Mouse (Mus musculus) MEL (cell line): ENCODE measurements around the gene Krtap2-4. TPM values are rescaled to one million over a fixed set of nuclear protein-coding genes. Genes with fewer than 3 reads are reported as not detected.

ENCODE experiments used
- DNase-seq: peaks from one replicate; pipeline ENCODE4 v3.0.0; 2011; ENCODE audit warnings: low read depth, low spot score
- H3K27ac ChIP-seq: 2 replicates; pipeline ENCODE4 v1.5.1; 2012; ENCODE audit warnings: low read depth, mild to moderate bottlenecking, control low read depth, low read length, moderate library complexity; ENCODE audit not compliant: control insufficient read depth
- H3K27me3 ChIP-seq, 2 experiments: fragments of 150-350 bp in 1 of 2; sonication (generic) in 1 of 2; 2 replicates each; pipeline ENCODE4 v1.6.1; 2012; ENCODE audit warnings: low read length in 2 of 2, mild to moderate bottlenecking in 2 of 2, improper control_type of control experiment in 1 of 2, moderate library complexity in 1 of 2; ENCODE audit not compliant: insufficient read depth in 2 of 2, control insufficient read depth in 1 of 2
- H3K36me3 ChIP-seq, 2 experiments: 2 replicates each; pipeline ENCODE4 v1.6.1; 2012 to 2014; ENCODE audit warnings: low read length in 2 of 2, improper control_type of control experiment in 1 of 2, inconsistent platforms in 1 of 2, mild to moderate bottlenecking in 1 of 2; ENCODE audit not compliant: insufficient read depth in 2 of 2, control insufficient read depth in 1 of 2
- H3K4me1 ChIP-seq, 2 experiments: fragments of 150-350 bp in 1 of 2; sonication (generic) in 1 of 2; 2 replicates each; pipeline ENCODE4 v1.6.1; 2012; ENCODE audit warnings: low read length in 2 of 2, improper control_type of control experiment in 1 of 2, mild to moderate bottlenecking in 1 of 2; ENCODE audit not compliant: insufficient read depth in 2 of 2, control insufficient read depth in 1 of 2
- H3K4me3 ChIP-seq, 2 experiments: fragments of 150-350 bp in 1 of 2; sonication (generic) in 1 of 2; 2 replicates each; pipeline ENCODE4 v1.5.1; 2012; ENCODE audit warnings: low read depth in 2 of 2, low read length in 2 of 2, mild to moderate bottlenecking in 2 of 2, moderate library complexity in 2 of 2, control low read depth in 1 of 2, improper control_type of control experiment in 1 of 2; ENCODE audit not compliant: control insufficient read depth in 1 of 2, insufficient read depth in 1 of 2
- H3K79me2 ChIP-seq: 2 replicates; pipeline ENCODE4 v1.6.1; 2012; ENCODE audit warnings: mild to moderate bottlenecking, low read length, moderate library complexity; ENCODE audit not compliant: control insufficient read depth, poor library complexity, insufficient read depth
- H3K9ac ChIP-seq: 2 replicates; pipeline ENCODE4 v1.6.1; 2012; ENCODE audit warnings: low read depth, mild to moderate bottlenecking, control low read depth, low read length, moderate library complexity; ENCODE audit not compliant: control insufficient read depth, poor library complexity, severe bottlenecking
- H3K9me3 ChIP-seq: fragments of 150-350 bp; sonication (generic); replicated peaks from 2 replicates; pipeline ENCODE4 v1.6.1; 2012; ENCODE audit warnings: mild to moderate bottlenecking, low read length, improper control_type of control experiment, moderate library complexity; ENCODE audit not compliant: insufficient read depth
- BHLHE40 ChIP-seq: IDR thresholded peaks from 2 replicates; pipeline ENCODE4 v1.6.1; 2012; ENCODE audit warnings: low read depth, mild to moderate bottlenecking, inconsistent platforms, low read length, improper control_type of control experiment, borderline replicate concordance
- CHD1 ChIP-seq: IDR thresholded peaks from 2 replicates; pipeline ENCODE4 v1.6.1; 2012; ENCODE audit warnings: low read depth, mild to moderate bottlenecking, inconsistent platforms, low read length, improper control_type of control experiment
- CHD2 ChIP-seq: IDR thresholded peaks from 2 replicates; pipeline ENCODE4 v1.6.1; 2011; ENCODE audit warnings: low read length, improper control_type of control experiment
- CTCF ChIP-seq, 3 experiments: IDR thresholded peaks in 2 of 3; conservative IDR thresholded peaks in 1 of 3; 2 replicates each; pipeline ENCODE4 v1.5.1; 2011 to 2012; ENCODE audit warnings: low read length in 3 of 3, low read depth in 2 of 3, mild to moderate bottlenecking in 2 of 3, improper control_type of control experiment in 1 of 3, inconsistent platforms in 1 of 3, mixed read lengths in 1 of 3, moderate library complexity in 1 of 3; ENCODE audit not compliant: control insufficient read depth in 1 of 3, insufficient read depth in 1 of 3, poor library complexity in 1 of 3, severe bottlenecking in 1 of 3
- EP300 ChIP-seq, 2 experiments: IDR thresholded peaks; 2 replicates each; pipeline ENCODE4 v1.6.1; 2011; ENCODE audit warnings: improper control_type of control experiment in 2 of 2, low read length in 2 of 2, low read depth in 1 of 2, mild to moderate bottlenecking in 1 of 2
- ETS1 ChIP-seq: IDR thresholded peaks from 2 replicates; pipeline ENCODE4 v1.6.1; 2012; ENCODE audit warnings: low read depth, mild to moderate bottlenecking, inconsistent platforms, low read length, improper control_type of control experiment, moderate library complexity
- GABPA ChIP-seq: IDR thresholded peaks from 2 replicates; pipeline ENCODE4 v1.6.1; 2012; ENCODE audit warnings: low read depth, mild to moderate bottlenecking, inconsistent platforms, low read length, improper control_type of control experiment, moderate library complexity
- MAX ChIP-seq: IDR thresholded peaks from 2 replicates; pipeline ENCODE4 v1.6.1; 2011; ENCODE audit warnings: low read length, improper control_type of control experiment
- MYB ChIP-seq: IDR thresholded peaks from 2 replicates; pipeline ENCODE4 v1.6.1; 2011; ENCODE audit warnings: mild to moderate bottlenecking, low read depth, low read length, improper control_type of control experiment
- MYC ChIP-seq: IDR thresholded peaks from 2 replicates; pipeline ENCODE4 v1.6.1; 2011; ENCODE audit warnings: low read depth, mild to moderate bottlenecking, low read length, improper control_type of control experiment, moderate library complexity
- POLR2AphosphoS2 ChIP-seq: IDR thresholded peaks from 2 replicates; pipeline ENCODE4 v1.6.1; 2011; ENCODE audit warnings: low read length, improper control_type of control experiment
- POLR2AphosphoS5 ChIP-seq: IDR thresholded peaks from 2 replicates; pipeline ENCODE4 v1.6.1; 2012; ENCODE audit warnings: low read depth, borderline replicate concordance, mild to moderate bottlenecking, inconsistent platforms, low read length, moderate library complexity, mixed read lengths
- RCOR1 ChIP-seq: IDR thresholded peaks from 2 replicates; pipeline ENCODE4 v1.6.1; 2012; ENCODE audit warnings: low read depth, mild to moderate bottlenecking, inconsistent platforms, low read length, improper control_type of control experiment
- SIN3A ChIP-seq: IDR thresholded peaks from 2 replicates; pipeline ENCODE4 v1.6.1; 2012; ENCODE audit warnings: low read length, improper control_type of control experiment, inconsistent platforms
- SMC3 ChIP-seq: IDR thresholded peaks from 2 replicates; pipeline ENCODE4 v1.6.1; 2011; ENCODE audit warnings: low read depth, low read length, improper control_type of control experiment
- TCF12 ChIP-seq: IDR thresholded peaks from 2 replicates; pipeline ENCODE4 v1.6.1; 2014; ENCODE audit warnings: low read depth, mild to moderate bottlenecking, inconsistent platforms, low read length, improper control_type of control experiment, moderate library complexity
- UBTF ChIP-seq: IDR thresholded peaks from 2 replicates; pipeline ENCODE4 v1.6.1; 2012; ENCODE audit warnings: low read depth, mild to moderate bottlenecking, inconsistent platforms, low read length, improper control_type of control experiment, moderate library complexity, borderline replicate concordance; ENCODE audit not compliant: insufficient read depth
- USF1 ChIP-seq: IDR thresholded peaks from 2 replicates; pipeline ENCODE4 v1.6.1; 2014; ENCODE audit warnings: low read depth, mild to moderate bottlenecking, inconsistent platforms, low read length, improper control_type of control experiment, moderate library complexity
- ZMIZ1 ChIP-seq: IDR thresholded peaks from 2 replicates; pipeline ENCODE4 v1.6.1; 2012; ENCODE audit warnings: low read depth, mild to moderate bottlenecking, inconsistent platforms, low read length, improper control_type of control experiment, moderate library complexity
- ZNF384 ChIP-seq: IDR thresholded peaks from 2 replicates; pipeline ENCODE4 v1.6.1; 2012; ENCODE audit warnings: low read depth, mild to moderate bottlenecking, inconsistent platforms, low read length, improper control_type of control experiment
- polyA plus RNA-seq, 2 experiments: library from polyadenylated mRNA; stranded (reverse) in 1 of 2; unstranded in 1 of 2; fragments of >175 nt in 1 of 2; fragments of >200 nt in 1 of 2; gene quantifications; 2 replicates each; pipeline versions ENCODE4 v1.2.1 to v1.2.4; 2012; ENCODE audit warnings: low replicate concordance in 2 of 2, low read depth in 1 of 2; ENCODE audit not compliant: insufficient read length in 2 of 2, insufficient read depth in 1 of 2, missing spikeins in 1 of 2
- total RNA-seq: library from RNA; depleted of rRNA; stranded (reverse); fragments of 300-350 nt; gene quantifications from 2 replicates; pipeline ENCODE4 v1.2.3, GENCODE M21; 2012; rRNA removed

Gene Krtap2-4
- not detected in 2 replicates for total RNA-seq
- not detected for polyA plus RNA-seq

- Histone ChIP-seq H3K9me3 (no peaks in the 10 kb centered on the region), H3K4me1 (no peaks in the 10 kb centered on the region)
- TF ChIP-seq SMC3 (no peak), ZMIZ1 (no peak), RCOR1 (no peak), POLR2AphosphoS5 (no peak), CHD2 (no peak), CTCF (IDR thresholded peaks at IDR 0.05 in 2 of 3, conservative IDR thresholded peaks at IDR 0.05 in 1 of 3; ENCODE audit: control insufficient read depth in 1 of 3, insufficient read depth in 1 of 3, low read depth in 2 of 3, low read length in 3 of 3, poor library complexity in 1 of 3, severe bottlenecking in 1 of 3) (no peak), BHLHE40 (no peak), MYC (no peak), ETS1 (no peak), SIN3A (no peak), USF1 (no peak), MAX (no peak), MYB (no peak), TCF12 (no peak), ZNF384 (no peak), POLR2AphosphoS2 (no peak), UBTF (no peak), EP300 (IDR thresholded peaks at IDR 0.05; ENCODE audit: low read depth in 1 of 2, low read length in 2 of 2) (no peak)
- TF ChIP-seq, all 39 proteins: peak for 0
- Histone ChIP-seq H3K79me2 (no peaks in the 10 kb centered on the region), H3K36me3 (no peaks in the 10 kb centered on the region), H3K4me3 (no peak within 1 kb of the TSS), H3K9ac (no peak within 1 kb of the TSS), H3K27me3 (no peaks in the 10 kb centered on the region), H3K27ac (no peak within 1 kb of the TSS)
- DNase-seq: no peak
Measured at GRCm38 (mm10) chr11:99614796-99615363, at the start of gene Krtap2-4. TSS of gene Krtap2-4 (minus strand) at chr11:99614846.

GRCm38 (mm10) chr11:99662802-99663201 lies 48.2 kb upstream of the Krtap2-4 start:
- DNase-seq: no peak
- Histone ChIP-seq H3K9me3 (no peaks in the 10 kb centered on the region), H3K79me2 (no peaks in the 10 kb centered on the region)
- no peak for TF ChIP-seq CHD1
- TF ChIP-seq GABPA: no peak
- TF ChIP-seq, all 39 proteins: peak for 0
- Histone ChIP-seq H3K27me3 (no peaks in the 10 kb centered on the region), H3K36me3 (no peaks in the 10 kb centered on the region), H3K9ac (no peak overlapping the region), H3K27ac (no peak overlapping the region), H3K4me1 (no peaks in the 10 kb centered on the region), H3K4me3 (no peak overlapping the region)
